Mouse (Mus musculus): Measurements from ENCODE around the gene Gm10488. TPM values are rescaled to one million over a fixed set of nuclear protein-coding genes. Genes with fewer than 3 reads are reported as not detected.

Gene Gm10488
- polyA plus RNA-seq (2015; fragmentation: Nextera tagmentation; extraction: Ambion mirVana), result not detected in 2 replicates

DNA sequence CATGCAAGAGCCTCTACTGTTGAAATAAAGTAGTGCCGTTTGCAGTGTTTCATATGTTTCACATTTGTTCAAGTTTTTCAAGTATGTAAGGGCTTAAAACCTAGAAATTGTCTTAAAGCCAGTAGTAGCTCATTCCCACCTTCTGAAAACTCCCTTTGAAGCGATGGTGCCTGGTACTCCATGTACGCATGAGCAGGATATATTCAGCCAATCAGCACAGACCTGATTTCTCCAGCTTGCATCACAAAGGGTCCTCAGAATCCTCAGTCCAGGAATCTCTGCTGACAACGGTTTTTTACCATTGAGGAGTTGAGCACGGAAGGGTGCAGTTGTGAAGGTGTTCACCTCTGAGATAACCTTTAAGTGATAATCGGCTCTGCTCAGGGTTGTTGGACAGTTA lies at the start of gene Gm10488:
TSS of gene Gm10488 (plus strand) at position 301 of the 400 bp plus-strand sequence.

Small RNA genes within 50 kb of the gene (microRNA-seq; reads per million reads assigned to microRNA genes)
- gene Gm44298, result not detected
